Mouse (Mus musculus) activated CD4-positive, CD25-positive, alpha-beta regulatory T cell, adult 4 months (primary cell): ENCODE data around the gene Sik2. TPM values are rescaled to one million over a fixed set of nuclear protein-coding genes. Genes with fewer than 3 reads are reported as not detected.

Experiments used
- polyA plus RNA-seq, 2 experiments: library from polyadenylated mRNA; unstranded; fragments of 100-300 nt; shearing (Covaris generic); gene quantifications; one replicate each; pipeline ENCODE4 v1.2.1; 2017

The Sik2 gene
- polyA plus RNA-seq, 2 experiments from 2014 or later: 14.4 to 18.7 TPM

Other genes starting within 250 kb of the Sik2 start
- 1 to 10 TPM; 6.5 to 7.5 TPM for gene Fdxacb1, start 240.8 kb downstream of the Sik2 start, polyA plus RNA-seq
- 1 to 10 TPM; 7.4 to 7.9 TPM for gene Alg9, start 234.1 kb downstream of the Sik2 start, polyA plus RNA-seq
- 10 to 100 TPM; 14.1 to 16.4 TPM for gene 1110032A03Rik, start 233.6 kb downstream of the Sik2 start, polyA plus RNA-seq
- gene Ppp2r1b, start 163.8 kb downstream of the Sik2 start, polyA plus RNA-seq: 10 to 100 TPM; 59.3 to 72.1 TPM
- gene Btg4, start 51.8 kb upstream of the Sik2 start, polyA plus RNA-seq: not detected
- gene Layn, start 68.0 kb upstream of the Sik2 start, polyA plus RNA-seq: not detected
- gene 4833427G06Rik, start 93.0 kb upstream of the Sik2 start, polyA plus RNA-seq: not detected
- gene Gm32742, start 156.4 kb upstream of the Sik2 start, polyA plus RNA-seq: not detected
- 1 to 10 TPM; 5.2 to 6.6 TPM for gene Pou2af1, start 204.6 kb upstream of the Sik2 start, polyA plus RNA-seq